Mouse (Mus musculus): ENCODE data around the gene Ier2.

DNA sequence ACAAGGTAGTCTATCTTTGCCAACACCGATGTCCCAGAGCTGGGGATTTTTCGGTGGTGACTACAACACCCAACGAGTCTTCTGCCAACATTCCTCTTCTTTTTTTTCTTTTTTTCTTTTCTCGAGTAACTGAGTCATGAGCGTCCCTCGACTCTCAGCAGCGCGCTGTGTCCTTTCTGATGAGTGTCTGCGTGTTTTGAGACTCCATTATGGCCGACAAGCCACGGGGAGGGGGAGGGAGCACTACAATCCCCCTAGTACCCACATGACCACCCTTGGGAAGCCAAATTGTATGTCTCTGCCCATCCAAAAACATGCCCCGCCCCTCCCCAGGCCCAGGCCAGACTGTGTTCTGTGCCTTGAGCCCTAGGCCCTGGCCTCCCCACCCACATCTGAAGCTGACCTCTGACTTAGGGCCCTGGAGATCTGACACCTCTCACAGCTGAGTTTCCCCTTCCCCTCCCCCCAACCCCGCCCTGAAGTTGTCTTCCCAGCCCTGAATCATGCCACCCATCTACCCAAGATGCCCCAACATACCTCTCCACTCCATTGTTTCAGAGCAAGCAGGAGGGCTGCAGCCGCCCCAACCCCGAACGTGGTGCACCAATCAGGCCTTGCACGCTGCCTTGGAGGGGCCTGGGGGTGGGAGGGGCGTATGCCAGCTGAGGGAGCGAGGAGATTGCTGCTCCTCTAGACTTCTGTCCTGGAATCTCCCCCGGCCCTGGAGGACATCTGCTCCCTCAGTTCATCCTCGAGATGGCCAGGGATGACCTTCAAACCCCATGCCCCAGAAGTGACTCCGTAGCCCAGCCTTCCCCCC is 46.8 kb downstream of the Ier2 start:
- no peak for TF ChIP-seq HCFC1 (IDR thresholded peaks at IDR 0.05; ENCODE audit: borderline replicate concordance, insufficient read depth, low read length)
- no peak for TF ChIP-seq ZC3H11A (IDR thresholded peaks at IDR 0.05; ENCODE audit: borderline replicate concordance, low read depth, low read length)
- TF ChIP-seq CHD2 (IDR thresholded peaks at IDR 0.05; ENCODE audit: low read depth, low read length), result no peak
- no peak for TF ChIP-seq ZNF384 (IDR thresholded peaks at IDR 0.05; ENCODE audit: low read depth, low read length)

Measured in ES-E14 (cell line).